Mouse (Mus musculus) regulatory T cell (primary cell): Measurements from ENCODE around the gene Lmo3.

Experiments used
- in situ Hi-C: fragments of 300-600 bp; cut with MboI, MseI; formaldehyde crosslinking; loops from one replicate; pipeline ENCODE4 v1.15.1; 2025; ENCODE audit warnings: high pct_unique_total_duplicates

The Lmo3 gene

GRCm38 (mm10) chr6:138320190-138320737, 261.5 kb downstream of the Lmo3 start:
- in situ Hi-C loops: no loop called here
